Mouse (Mus musculus) lung, adult 2 months (tissue): Measurements from ENCODE around the gene Hoxb8.

Source experiments
- CTCF ChIP-seq: fragments of 200-500 bp; IDR thresholded peaks from 2 replicates; pipeline ENCODE4 v1.5.1; 2011; ENCODE audit warnings: mild to moderate bottlenecking, low read length, control low read depth; ENCODE audit not compliant: insufficient read depth
- POLR2A ChIP-seq: fragments of 200-500 bp; IDR thresholded peaks from 2 replicates; pipeline ENCODE4 v1.6.1; 2011; ENCODE audit warnings: low read depth, mild to moderate bottlenecking, control low read depth, low read length, borderline replicate concordance; ENCODE audit errors: extremely low read depth

DNA sequence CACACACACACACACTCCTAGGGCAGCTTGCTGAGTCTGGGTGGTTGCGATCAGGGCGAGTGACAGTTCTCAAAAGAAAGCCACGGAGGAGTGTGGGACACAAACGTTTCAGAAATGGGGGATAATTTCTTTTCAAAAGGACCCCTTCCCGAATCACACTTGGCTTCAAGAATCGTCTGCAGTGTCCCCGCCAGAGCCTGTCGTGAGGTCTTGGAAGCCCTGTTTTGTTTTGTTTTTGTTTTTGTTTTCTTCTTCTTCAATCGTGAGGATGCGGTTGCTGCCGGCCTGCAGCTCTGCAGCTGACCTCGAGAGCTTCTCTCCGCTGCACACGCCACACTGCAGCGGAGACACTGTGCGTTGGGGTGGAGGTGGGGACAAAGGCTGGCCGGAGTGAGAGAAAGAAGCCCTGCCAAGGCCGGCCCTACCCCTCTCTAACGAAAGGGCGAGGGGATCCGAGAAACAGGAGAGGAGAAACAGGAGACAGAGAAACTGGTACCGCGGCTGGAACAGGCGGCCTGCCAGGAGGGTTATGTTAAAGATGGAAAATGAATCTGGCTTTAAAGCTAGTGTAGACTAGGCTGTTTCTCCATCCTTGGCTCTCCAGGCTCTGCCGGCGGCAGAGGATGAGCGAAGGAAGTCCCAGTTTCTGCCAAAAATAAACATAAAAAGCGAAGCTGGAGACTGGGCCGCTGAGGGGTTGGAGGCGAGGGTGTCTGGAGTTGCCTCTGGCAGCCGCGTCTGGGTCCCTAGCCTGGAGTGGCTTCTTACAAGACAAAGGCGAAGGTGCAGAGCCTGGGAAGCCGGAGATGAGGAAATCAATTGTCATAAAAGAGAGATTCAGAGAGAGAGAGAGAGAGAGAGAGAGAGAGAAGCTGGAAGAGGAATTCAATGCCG, 4.3 kb upstream of the Hoxb8 start:
- no peak for TF ChIP-seq CTCF
- no peak for TF ChIP-seq POLR2A
